Mouse (Mus musculus) urinary bladder, adult 2 months (tissue): ENCODE measurements around the gene Tspoap1. TPM values are rescaled to one million over a fixed set of nuclear protein-coding genes. Genes with fewer than 3 reads are reported as not detected.

Source experiments
- DNase-seq: peaks from one replicate; pipeline ENCODE4 v3.0.0; 2022; ENCODE audit warnings: low spot score
- polyA plus RNA-seq: library from polyadenylated mRNA; depleted of rRNA; stranded (reverse); fragments of >200 nt; gene quantifications from 2 replicates; pipeline ENCODE4 v1.2.3, GENCODE M21; 2012; rRNA removed

The Tspoap1 gene
- polyA plus RNA-seq, 1 experiment: 11.4 TPM

DNA sequence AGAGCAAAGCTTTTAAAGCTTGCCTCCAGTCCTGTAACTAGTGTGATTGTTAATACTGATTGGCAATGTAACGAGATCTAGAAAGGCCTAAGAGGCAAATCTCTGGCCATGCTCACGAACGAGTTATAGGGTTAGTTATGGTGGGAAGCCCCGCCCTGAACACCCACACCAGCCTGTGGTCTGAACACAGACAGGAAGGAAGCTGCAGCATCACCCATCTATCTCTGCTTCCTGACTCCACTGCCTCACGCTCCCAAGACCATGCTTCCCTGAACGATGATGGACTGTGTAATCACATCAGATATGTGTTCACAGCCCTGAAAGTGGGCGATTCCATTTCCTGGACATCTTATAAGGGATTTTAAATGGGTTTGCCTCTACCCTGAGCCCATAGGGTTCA lies 47.9 kb downstream of the Tspoap1 start:
- DNase-seq: no peak

DNA sequence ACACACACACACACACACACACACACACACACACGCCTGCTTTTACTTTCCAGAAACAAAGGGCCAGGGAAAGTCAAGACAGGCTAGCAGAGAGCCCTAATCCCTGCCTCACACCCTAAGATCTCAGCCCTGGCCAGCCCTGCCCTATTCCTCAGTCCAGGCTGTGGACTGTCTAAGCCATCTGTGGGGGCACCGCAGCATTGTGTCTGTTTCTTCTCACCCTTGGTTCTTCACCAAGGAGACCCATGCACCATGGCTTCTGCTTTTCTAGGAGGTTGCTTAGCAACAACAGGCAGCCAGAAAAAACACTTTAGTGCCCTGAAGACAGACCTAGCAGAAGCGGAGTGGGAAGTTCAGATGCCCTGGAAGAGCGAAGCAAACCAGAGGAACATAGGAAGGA lies 51.1 kb downstream of the Tspoap1 start:
- DNase-seq: no peak

DNA sequence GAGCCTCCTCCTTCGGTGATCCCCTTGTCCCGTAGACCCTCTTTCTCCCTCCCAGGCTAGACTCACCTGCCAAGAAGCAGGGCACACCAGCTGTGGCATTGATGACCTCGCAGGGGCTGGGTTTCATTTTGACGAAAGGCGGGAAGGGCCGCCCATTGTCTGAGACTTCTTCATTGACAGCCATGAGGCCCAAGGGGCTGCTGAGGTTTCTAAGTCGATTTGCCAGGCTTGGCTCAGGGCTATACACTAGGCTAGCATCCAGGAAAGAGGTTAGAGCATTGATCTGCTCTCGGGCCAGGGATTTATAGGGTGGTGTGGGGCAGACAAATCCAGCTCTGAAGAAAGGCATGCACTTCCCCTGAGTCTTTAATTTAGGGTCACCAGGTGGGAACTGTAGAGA lies 54.5 kb downstream of the Tspoap1 start:
- DNase-seq: no peak

DNA sequence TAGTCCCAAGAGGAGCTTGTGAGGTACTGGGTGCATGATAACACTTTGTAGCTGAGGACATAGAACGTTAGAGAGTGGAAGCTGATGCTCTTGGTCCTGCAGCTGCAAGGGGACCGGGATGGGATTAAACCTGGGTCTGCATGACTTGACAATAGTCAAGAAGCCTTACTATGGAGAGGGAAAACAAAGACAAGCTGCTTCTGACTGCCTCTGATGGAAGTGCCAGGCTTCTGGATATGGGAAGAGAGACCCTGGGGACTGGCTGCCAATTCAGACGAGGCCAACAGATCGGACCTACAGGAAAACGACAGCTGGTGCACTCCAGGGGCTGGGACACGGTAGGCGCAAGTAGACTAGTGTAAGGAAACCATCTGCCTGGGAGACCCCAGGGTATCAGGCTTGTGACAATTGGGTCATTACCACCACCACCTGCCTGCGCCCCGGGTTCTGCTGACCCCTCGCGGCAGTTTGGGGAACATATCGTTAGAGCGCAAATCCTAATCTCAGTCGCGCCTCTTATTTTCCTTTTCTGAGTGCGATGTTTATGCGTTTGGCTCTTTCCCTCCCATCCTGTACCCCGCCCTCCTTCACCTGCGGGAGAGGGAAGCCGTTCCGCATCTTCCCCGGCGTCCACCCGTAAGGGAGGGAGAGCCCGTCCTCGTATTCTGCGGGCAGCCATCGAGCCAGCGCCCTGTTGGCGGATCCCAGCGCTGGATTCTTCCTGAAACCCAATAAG lies 56.5 kb downstream of the Tspoap1 start:
- no peak for DNase-seq

DNA sequence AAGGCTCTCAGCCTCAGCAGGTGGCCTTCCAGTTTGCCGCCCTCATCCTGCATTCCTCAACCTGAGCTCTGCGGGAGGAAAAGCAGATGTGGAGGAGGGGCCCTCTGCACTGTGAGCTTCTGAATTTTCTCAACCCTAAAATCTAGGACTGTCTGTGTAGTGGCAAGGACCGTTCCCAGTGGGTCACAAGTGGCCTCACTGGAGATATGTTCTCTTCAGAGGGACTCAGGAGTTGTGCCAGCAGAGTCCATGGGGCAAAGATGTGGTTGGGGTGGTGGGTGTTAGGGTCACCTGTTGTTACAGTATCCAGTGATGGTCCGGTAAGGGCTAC lies 57.1 kb downstream of the Tspoap1 start:
- DNase-seq: no peak

DNA sequence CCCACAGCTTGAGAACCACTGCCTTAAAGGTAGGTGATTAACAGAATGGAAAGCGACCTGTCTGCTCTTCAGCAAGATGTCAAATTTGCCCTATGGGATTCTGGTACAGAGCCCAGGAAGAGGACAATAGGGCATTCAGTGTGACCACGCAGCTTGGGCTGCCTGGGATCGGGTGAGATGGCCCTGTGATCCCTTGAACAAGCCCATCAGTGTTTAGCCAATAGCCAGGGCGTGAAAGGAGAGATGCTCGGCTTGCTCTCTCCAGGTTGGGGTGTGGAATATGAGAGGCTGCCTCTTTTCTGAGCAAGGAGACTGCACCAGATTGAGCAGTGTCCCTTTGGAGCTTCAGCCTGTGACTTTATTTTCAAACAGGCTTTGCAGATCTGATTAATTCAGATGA lies 61.2 kb downstream of the Tspoap1 start:
- DNase-seq: no peak

DNA sequence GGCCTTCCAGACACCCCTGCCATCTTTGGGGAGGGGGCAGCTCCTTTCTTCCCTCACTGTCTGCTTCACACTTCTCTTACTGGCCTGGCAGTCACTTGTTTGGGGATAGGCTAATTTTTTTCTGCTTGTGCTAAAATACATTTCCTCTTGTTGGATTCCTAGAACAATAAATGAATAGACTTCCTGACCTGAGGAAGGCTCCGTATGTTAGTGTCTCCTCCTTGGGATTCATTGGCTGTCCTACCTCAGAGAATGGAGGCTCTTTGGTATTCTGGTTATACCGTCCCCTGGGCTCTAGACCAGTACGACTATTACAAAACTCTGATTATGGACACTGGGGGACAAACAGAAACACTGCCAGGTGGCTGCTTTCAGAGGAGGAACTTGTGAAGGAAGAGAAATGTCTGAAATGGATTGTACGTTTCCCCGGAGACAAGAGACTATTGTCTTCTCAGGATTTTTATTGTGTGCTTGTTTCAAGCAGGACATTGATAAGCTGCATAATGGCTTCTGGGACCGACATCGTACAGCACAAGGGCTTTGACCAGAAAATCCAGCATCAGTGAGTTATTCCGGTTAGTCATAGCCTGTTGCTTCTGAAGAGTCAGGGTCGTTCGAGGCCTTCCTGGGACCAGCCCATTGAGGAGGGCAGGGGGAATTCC lies 68.0 kb downstream of the Tspoap1 start, which contains the start of gene Lpo:
Gene Lpo (minus strand): TSS at position 51 of the 662 bp plus-strand sequence.
- no peak for DNase-seq

Other genes starting within 250 kb of the Tspoap1 start
- not detected in 2 replicates for gene Gm11492, start 193.9 kb upstream of the Tspoap1 start, polyA plus RNA-seq
- gene Sept4, start 191.6 kb upstream of the Tspoap1 start, polyA plus RNA-seq: 57.9 and 72.5 TPM in 2 replicates
- gene Mtmr4, start 168.4 kb upstream of the Tspoap1 start, polyA plus RNA-seq: 26.1 and 27.2 TPM in 2 replicates
- gene Hsf5, start 143.4 kb upstream of the Tspoap1 start, polyA plus RNA-seq: 0.10 TPM in 2 replicates
- gene Rnf43, start 97.8 kb upstream of the Tspoap1 start, polyA plus RNA-seq: 3.1 and 3.5 TPM in 2 replicates
- gene Supt4a, start 23.0 kb upstream of the Tspoap1 start, polyA plus RNA-seq: 94.2 and 98.4 TPM in 2 replicates
- gene Mpo, start 33.0 kb downstream of the Tspoap1 start, polyA plus RNA-seq: 0.46 and 1.1 TPM in 2 replicates
- gene Lpo, start 67.7 kb downstream of the Tspoap1 start, polyA plus RNA-seq: not detected in 2 replicates
- 14.6 and 19.2 TPM in 2 replicates for gene Mks1, start 92.7 kb downstream of the Tspoap1 start, polyA plus RNA-seq
- gene Epx, start 115.0 kb downstream of the Tspoap1 start, polyA plus RNA-seq: not detected in 2 replicates
- gene Olfr462, start 131.7 kb downstream of the Tspoap1 start, polyA plus RNA-seq: not detected in 2 replicates
- gene Olfr463, start 136.8 kb downstream of the Tspoap1 start, polyA plus RNA-seq: not detected in 2 replicates
- gene Olfr464, start 160.4 kb downstream of the Tspoap1 start, polyA plus RNA-seq: not detected in 2 replicates
- 99.3 and 124 TPM in 2 replicates for gene Dynll2, start 227.0 kb downstream of the Tspoap1 start, polyA plus RNA-seq